Mouse (Mus musculus) adrenal gland, postnatal 14 days (tissue): Measurements from ENCODE around the gene Nupr1. TPM values are rescaled to one million over a fixed set of nuclear protein-coding genes. Genes with fewer than 3 reads are reported as not detected.

Experiments
- DNase-seq: peaks from one replicate; pipeline ENCODE4 v3.0.0; 2021; ENCODE audit warnings: mixed read lengths
- total RNA-seq: library from RNA; stranded (reverse); gene quantifications from 2 replicates; pipeline ENCODE4 v1.2.3, GENCODE M21; 2021

Gene Nupr1
- total RNA-seq, 1 experiment from 2014 or later, result 16.2 TPM

- no peak for DNase-seq
Observed at GRCm38 (mm10) chr7:126644345-126644744, 13.7 kb upstream of the Nupr1 start.

GRCm38 (mm10) chr7:126643244-126643617 is 12.6 kb upstream of the Nupr1 start:
- DNase-seq, result peak; percentile 71

GRCm38 (mm10) chr7:126642545-126643243 is 12.0 kb upstream of the Nupr1 start:
- DNase-seq, result no peak

- DNase-seq, result peak; percentile 67
Observed at GRCm38 (mm10) chr7:126636733-126637520, 6.3 kb upstream of the Nupr1 start.

- no peak for DNase-seq
Observed at GRCm38 (mm10) chr7:126635375-126635774, 4.7 kb upstream of the Nupr1 start.

- no peak for DNase-seq
Observed at GRCm38 (mm10) chr7:126632478-126632877, 1.8 kb upstream of the Nupr1 start.

- no peak for DNase-seq
Observed at GRCm38 (mm10) chr7:126629915-126630314, 746 bp downstream of the Nupr1 start.

GRCm38 (mm10) chr7:126628111-126628510 is 2.5 kb downstream of the Nupr1 start:
- no peak for DNase-seq

- no peak for DNase-seq
Observed at GRCm38 (mm10) chr7:126625807-126626600, 4.7 kb downstream of the Nupr1 start.

GRCm38 (mm10) chr7:126625369-126625768 is 5.3 kb downstream of the Nupr1 start:
- peak; percentile 83 for DNase-seq

- no peak for DNase-seq
Observed at GRCm38 (mm10) chr7:126624774-126625173, 5.9 kb downstream of the Nupr1 start.

- DNase-seq, result no peak
Observed at GRCm38 (mm10) chr7:126623381-126623780, 7.3 kb downstream of the Nupr1 start.

- DNase-seq, result no peak
Observed at GRCm38 (mm10) chr7:126621452-126622359, 9.0 kb downstream of the Nupr1 start.

- no peak for DNase-seq
Observed at GRCm38 (mm10) chr7:126619559-126620275, 10.9 kb downstream of the Nupr1 start.

GRCm38 (mm10) chr7:126616707-126617106 is 14.0 kb downstream of the Nupr1 start:
- peak; percentile 34 for DNase-seq

- no peak for DNase-seq
Observed at GRCm38 (mm10) chr7:126612736-126613135, 17.9 kb downstream of the Nupr1 start.

GRCm38 (mm10) chr7:126607796-126608195 is 22.9 kb downstream of the Nupr1 start:
- DNase-seq, result no peak

GRCm38 (mm10) chr7:126607064-126607463 is 23.6 kb downstream of the Nupr1 start:
- DNase-seq, result peak; percentile 80

GRCm38 (mm10) chr7:126606611-126607010 is 24.1 kb downstream of the Nupr1 start:
- DNase-seq, result no peak

- DNase-seq, result no peak
Observed at GRCm38 (mm10) chr7:126602650-126603049, 28.0 kb downstream of the Nupr1 start.

- no peak for DNase-seq
Observed at GRCm38 (mm10) chr7:126601896-126602295, 28.8 kb downstream of the Nupr1 start.
